Mouse (Mus musculus): ENCODE data around the gene Enpp5. TPM values are rescaled to one million over a fixed set of nuclear protein-coding genes. Genes with fewer than 3 reads are reported as not detected.

Gene Enpp5
- total and polyA plus RNA-seq, 3 experiments, result 13.3 to 14.2 (median 14.2) TPM

- 73% methylated on average over 4 of the region's 4 CpGs for WGBS
- intact Hi-C loops (cut with DNase I), result no loop called here
- H3K27me3 ChIP-seq (ENCODE audit: control insufficient read depth, insufficient read depth, low read length), result no peaks in the 10 kb centered on the region
- H3K36me3 ChIP-seq (ENCODE audit: control insufficient read depth, insufficient read depth, low read length), result peaks cover 2% of the 10 kb centered on the region; the same call in 1 of the 2 replicates
- H3K4me1 ChIP-seq (ENCODE audit: control insufficient read depth, insufficient read depth, low read length), result peaks cover 1% of the 10 kb centered on the region
- H3K4me3 ChIP-seq, result no peak overlapping the region
- TF ChIP-seq POLR2A (IDR thresholded peaks at IDR 0.05; ENCODE audit: insufficient read depth, low read depth, low read length) (no peak), CTCF (IDR thresholded peaks at IDR 0.05) (no peak), EP300 (IDR thresholded peaks at IDR 0.05; ENCODE audit: insufficient read depth, low read depth, low read length) (no peak)
- DNase-seq, result no peak
- no peak overlapping the region for H3K9ac ChIP-seq (ENCODE audit: low read depth, low read length)
- H3K79me2 ChIP-seq (replicated peaks; ENCODE audit: control insufficient read depth, insufficient read depth, low read length), result no peaks in the 10 kb centered on the region; the same call in 1 of the 2 replicates
- H3K27ac ChIP-seq, result no peak overlapping the region
Measured at GRCm38 (mm10) chr17:44100486-44100885, 21.9 kb downstream of the Enpp5 start.

GRCm38 (mm10) chr17:44100906-44101305, 22.3 kb downstream of the Enpp5 start:
- peaks cover 2% of the 10 kb centered on the region; the same call in 1 of the 2 replicates for H3K36me3 ChIP-seq (ENCODE audit: control insufficient read depth, insufficient read depth, low read length)
- intact Hi-C loops (cut with DNase I), result no loop called here
- no peaks in the 10 kb centered on the region for H3K27me3 ChIP-seq (ENCODE audit: control insufficient read depth, insufficient read depth, low read length)
- 61% methylated on average over 9 of the region's 9 CpGs for WGBS
- H3K27ac ChIP-seq, result no peak overlapping the region
- H3K4me3 ChIP-seq, result no peak overlapping the region
- DNase-seq, result peak in 1 of 2 experiments; percentile 12
- no peak overlapping the region for H3K9ac ChIP-seq (ENCODE audit: low read depth, low read length)
- peaks cover 1% of the 10 kb centered on the region for H3K4me1 ChIP-seq (ENCODE audit: control insufficient read depth, insufficient read depth, low read length)
- TF ChIP-seq EP300 (IDR thresholded peaks at IDR 0.05; ENCODE audit: insufficient read depth, low read depth, low read length) (no peak), POLR2A (IDR thresholded peaks at IDR 0.05; ENCODE audit: insufficient read depth, low read depth, low read length) (no peak), CTCF (IDR thresholded peaks at IDR 0.05) (no peak)
- H3K79me2 ChIP-seq (replicated peaks; ENCODE audit: control insufficient read depth, insufficient read depth, low read length), result no peaks in the 10 kb centered on the region; the same call in 1 of the 2 replicates

GRCm38 (mm10) chr17:44101961-44102360, 23.3 kb downstream of the Enpp5 start:
- no peak for DNase-seq
- no peak for TF ChIP-seq CTCF (IDR thresholded peaks at IDR 0.05)
- TF ChIP-seq POLR2A (IDR thresholded peaks at IDR 0.05; ENCODE audit: insufficient read depth, low read depth, low read length), result no peak
- TF ChIP-seq EP300 (IDR thresholded peaks at IDR 0.05; ENCODE audit: insufficient read depth, low read depth, low read length), result no peak
- H3K4me3 ChIP-seq, result no peak overlapping the region
- no peaks in the 10 kb centered on the region for H3K27me3 ChIP-seq (ENCODE audit: control insufficient read depth, insufficient read depth, low read length)
- H3K9ac ChIP-seq (ENCODE audit: low read depth, low read length), result no peak overlapping the region
- H3K4me1 ChIP-seq (ENCODE audit: control insufficient read depth, insufficient read depth, low read length), result peaks cover 1% of the 10 kb centered on the region
- H3K27ac ChIP-seq, result no peak overlapping the region
- 91% methylated on average over 10 of the region's 10 CpGs for WGBS
- intact Hi-C loops (cut with DNase I), result no loop called here
- H3K36me3 ChIP-seq (ENCODE audit: control insufficient read depth, insufficient read depth, low read length), result peaks cover 2% of the 10 kb centered on the region; the same call in 1 of the 2 replicates
- no peaks in the 10 kb centered on the region; the same call in 1 of the 2 replicates for H3K79me2 ChIP-seq (replicated peaks; ENCODE audit: control insufficient read depth, insufficient read depth, low read length)

GRCm38 (mm10) chr17:44105287-44106138, 26.9 kb downstream of the Enpp5 start, which contains the start of gene Enpp4:
Enpp4 (minus strand) TSS chr17:44105809.
- Histone ChIP-seq H3K79me2 (replicated peaks; ENCODE audit: control insufficient read depth, insufficient read depth, low read length) (no peaks in the 10 kb centered on the region; the same call in 1 of the 2 replicates), H3K27me3 (ENCODE audit: control insufficient read depth, insufficient read depth, low read length) (no peaks in the 10 kb centered on the region), H3K27ac (peak within 1 kb of the TSS; percentile 90), H3K4me1 (ENCODE audit: control insufficient read depth, insufficient read depth, low read length) (peaks cover 1% of the 10 kb centered on the region), H3K4me3 (peak within 1 kb of the TSS; percentile 73), H3K9ac (ENCODE audit: low read depth, low read length) (peak within 1 kb of the TSS; percentile 90), H3K36me3 (ENCODE audit: control insufficient read depth, insufficient read depth, low read length) (peaks cover 2% of the 10 kb centered on the region; the same call in 1 of the 2 replicates)
- DNase-seq, result peak; percentile 92 to 94
- intact Hi-C loops (cut with DNase I), result loop anchor here (2.0 kb wide), 1 partner anchor 27 kb away; the partner anchor contains the start of gene Enpp5
- WGBS, result under 1% methylated on average over 76 of the region's 76 CpGs
- TF ChIP-seq POLR2A (IDR thresholded peaks at IDR 0.05; ENCODE audit: insufficient read depth, low read depth, low read length) (peak; percentile 66), EP300 (IDR thresholded peaks at IDR 0.05; ENCODE audit: insufficient read depth, low read depth, low read length) (no peak), CTCF (IDR thresholded peaks at IDR 0.05) (peak; percentile 16; the same call in 1 of the 2 replicates)

- peak overlapping the region; percentile 56; the same call in 1 of the 2 replicates for H3K27ac ChIP-seq
- H3K4me3 ChIP-seq, result no peak overlapping the region
- intact Hi-C loops (cut with DNase I), result no loop called here
- no peak for TF ChIP-seq POLR2A (IDR thresholded peaks at IDR 0.05; ENCODE audit: insufficient read depth, low read depth, low read length)
- H3K9ac ChIP-seq (ENCODE audit: low read depth, low read length), result no peak overlapping the region
- 47% methylated on average over 3 of the region's 3 CpGs for WGBS
- no peaks in the 10 kb centered on the region for H3K27me3 ChIP-seq (ENCODE audit: control insufficient read depth, insufficient read depth, low read length)
- no peaks in the 10 kb centered on the region for H3K36me3 ChIP-seq (ENCODE audit: control insufficient read depth, insufficient read depth, low read length)
- peak in 1 of 2 experiments; percentile 9 for DNase-seq
- H3K4me1 ChIP-seq (ENCODE audit: control insufficient read depth, insufficient read depth, low read length), result peaks cover 1% of the 10 kb centered on the region
- H3K79me2 ChIP-seq (replicated peaks; ENCODE audit: control insufficient read depth, insufficient read depth, low read length), result no peaks in the 10 kb centered on the region; the same call in 1 of the 2 replicates
Measured at GRCm38 (mm10) chr17:44108331-44108730, 29.7 kb downstream of the Enpp5 start.

GRCm38 (mm10) chr17:44116584-44116983, 38.0 kb downstream of the Enpp5 start:
- no peaks in the 10 kb centered on the region for H3K27me3 ChIP-seq (ENCODE audit: control insufficient read depth, insufficient read depth, low read length)
- H3K79me2 ChIP-seq (replicated peaks; ENCODE audit: control insufficient read depth, insufficient read depth, low read length), result no peaks in the 10 kb centered on the region
- DNase-seq, result no peak
- no peaks in the 10 kb centered on the region for H3K4me1 ChIP-seq (ENCODE audit: control insufficient read depth, insufficient read depth, low read length)
- no peak overlapping the region for H3K27ac ChIP-seq
- no peak overlapping the region for H3K9ac ChIP-seq (ENCODE audit: low read depth, low read length)
- TF ChIP-seq EP300 (IDR thresholded peaks at IDR 0.05; ENCODE audit: insufficient read depth, low read depth, low read length) (no peak), CTCF (IDR thresholded peaks at IDR 0.05) (no peak), POLR2A (IDR thresholded peaks at IDR 0.05; ENCODE audit: insufficient read depth, low read depth, low read length) (no peak)
- 72% methylated on average over 2 of the region's 2 CpGs for WGBS
- intact Hi-C loops (cut with DNase I), result no loop called here
- no peaks in the 10 kb centered on the region for H3K36me3 ChIP-seq (ENCODE audit: control insufficient read depth, insufficient read depth, low read length)
- H3K4me3 ChIP-seq, result no peak overlapping the region
